Mouse (Mus musculus) CH12.LX (cell line): Measurements from ENCODE around the gene Gm42669. TPM values are rescaled to one million over a fixed set of nuclear protein-coding genes. Genes with fewer than 3 reads are reported as not detected.

Source experiments
- DNase-seq: peaks from one replicate; pipeline ENCODE4 v3.0.0-alpha.2; 2013; ENCODE audit errors: extremely low read depth
- H3K27ac ChIP-seq: 2 replicates; pipeline ENCODE4 v1.5.1; 2012; ENCODE audit warnings: low read depth, mild to moderate bottlenecking, control low read depth, moderate library complexity; ENCODE audit not compliant: insufficient read depth
- H3K27me3 ChIP-seq: replicated peaks from 2 replicates; pipeline ENCODE3; 2012; ENCODE audit warnings: inconsistent platforms
- H3K36me3 ChIP-seq, 2 experiments: replicated peaks in 1 of 2; 2 replicates each; pipeline versions ENCODE3 to v1.6.1; 2012; ENCODE audit warnings: inconsistent platforms in 1 of 2, low read length in 1 of 2, mild to moderate bottlenecking in 1 of 2, mixed read lengths in 1 of 2, moderate library complexity in 1 of 2; ENCODE audit not compliant: control insufficient read depth in 1 of 2, insufficient read depth in 1 of 2
- H3K4me1 ChIP-seq, 2 experiments: 2 replicates each; pipeline ENCODE4 v1.6.1; 2012; ENCODE audit warnings: inconsistent platforms in 1 of 2, moderate library complexity in 1 of 2; ENCODE audit not compliant: insufficient read depth in 2 of 2, control insufficient read depth in 1 of 2
- H3K4me2 ChIP-seq: 2 replicates; pipeline ENCODE4 v1.6.1; 2012; ENCODE audit warnings: low read depth, mild to moderate bottlenecking, control low read depth; ENCODE audit not compliant: poor library complexity, insufficient read depth, severe bottlenecking
- H3K4me3 ChIP-seq, 3 experiments: fragments of 150-350 bp in 1 of 3; sonication (generic) in 1 of 3; replicated peaks in 1 of 3; 2 replicates each; pipeline versions ENCODE3 to v1.5.1; 2011 to 2012; ENCODE audit warnings: low read depth in 2 of 3, low read length in 2 of 3, mild to moderate bottlenecking in 2 of 3, moderate library complexity in 2 of 3, control low read depth in 1 of 3, improper control_type of control experiment in 1 of 3, inconsistent platforms in 1 of 3, mixed read lengths in 1 of 3; ENCODE audit not compliant: poor library complexity in 1 of 3
- H3K79me2 ChIP-seq: replicated peaks from 2 replicates; pipeline ENCODE4 v1.6.1; 2012; ENCODE audit warnings: mild to moderate bottlenecking, moderate library complexity; ENCODE audit not compliant: control insufficient read depth, poor library complexity, insufficient read depth, severe bottlenecking; ENCODE audit errors: extremely low read depth
- H3K9ac ChIP-seq: 2 replicates; pipeline ENCODE4 v1.6.1; 2012; ENCODE audit warnings: low read depth, mild to moderate bottlenecking, control low read depth, moderate library complexity; ENCODE audit not compliant: insufficient read depth
- H3K9me3 ChIP-seq: replicated peaks from 2 replicates; pipeline ENCODE3; 2012; ENCODE audit warnings: low read length, inconsistent platforms, mixed read lengths
- BHLHE40 ChIP-seq: IDR thresholded peaks from 2 replicates; pipeline ENCODE4 v1.6.1; 2011; ENCODE audit warnings: mild to moderate bottlenecking, low read depth, low read length, improper control_type of control experiment
- CTCF ChIP-seq, 2 experiments: IDR thresholded peaks in 1 of 2; conservative IDR thresholded peaks in 1 of 2; 2 replicates each; pipeline ENCODE4 v1.5.1; 2011 to 2012; ENCODE audit warnings: low read depth in 2 of 2, low read length in 2 of 2, improper control_type of control experiment in 1 of 2, inconsistent platforms in 1 of 2, mild to moderate bottlenecking in 1 of 2, moderate library complexity in 1 of 2
- ELF1 ChIP-seq: IDR thresholded peaks from 2 replicates; pipeline ENCODE4 v1.6.1; 2014; ENCODE audit warnings: low read depth, mild to moderate bottlenecking, inconsistent platforms, low read length, improper control_type of control experiment
- EP300 ChIP-seq: IDR thresholded peaks from 2 replicates; pipeline ENCODE4 v1.6.1; 2011; ENCODE audit warnings: low read length, improper control_type of control experiment
- ETS1 ChIP-seq: conservative IDR thresholded peaks from 2 replicates; pipeline ENCODE4 v1.6.1; 2012; ENCODE audit warnings: low read depth, mild to moderate bottlenecking, inconsistent platforms, low read length, improper control_type of control experiment, moderate library complexity
- HCFC1 ChIP-seq: IDR thresholded peaks from 2 replicates; pipeline ENCODE4 v1.6.1; 2012; ENCODE audit warnings: low read depth, mild to moderate bottlenecking, inconsistent platforms, low read length, improper control_type of control experiment
- IRF4 ChIP-seq: IDR thresholded peaks from 2 replicates; pipeline ENCODE4 v1.6.1; 2014; ENCODE audit warnings: low read depth, mild to moderate bottlenecking, inconsistent platforms, low read length, improper control_type of control experiment
- JUN ChIP-seq: IDR thresholded peaks from 2 replicates; pipeline ENCODE4 v1.6.1; 2011; ENCODE audit warnings: low read depth, mild to moderate bottlenecking, low read length, improper control_type of control experiment, moderate library complexity; ENCODE audit not compliant: insufficient read depth
- JUND ChIP-seq: conservative IDR thresholded peaks from 2 replicates; pipeline ENCODE4 v1.6.1; 2011; ENCODE audit warnings: low read depth, low read length, improper control_type of control experiment
- MAFK ChIP-seq: IDR thresholded peaks from 2 replicates; pipeline ENCODE4 v1.6.1; 2011; ENCODE audit warnings: low read length, improper control_type of control experiment; ENCODE audit not compliant: insufficient replicate concordance
- MEF2A ChIP-seq: IDR thresholded peaks from 2 replicates; pipeline ENCODE4 v1.6.1; 2014; ENCODE audit warnings: low read depth, mild to moderate bottlenecking, inconsistent platforms, low read length, improper control_type of control experiment, borderline replicate concordance
- PAX5 ChIP-seq: IDR thresholded peaks from 2 replicates; pipeline ENCODE4 v1.6.1; 2012; ENCODE audit warnings: low read length, inconsistent platforms, mixed read lengths
- RAD21 ChIP-seq: IDR thresholded peaks from 2 replicates; pipeline ENCODE4 v1.6.1; 2011; ENCODE audit warnings: low read depth, mild to moderate bottlenecking, low read length, improper control_type of control experiment, moderate library complexity
- dilution Hi-C: fragments of 300-500 bp; cut with MboI; formaldehyde crosslinking; loops from 2 replicates; pipeline ENCODE4 v1.14.3; 2020; ENCODE audit warnings: low sequenced_read_pairs; ENCODE audit not compliant: extremely low pct_unique_long_range_greater_than_20kb, extremely low pct_ligation_motif_present
- in situ Hi-C: fragments of 300-500 bp; cut with MboI; formaldehyde crosslinking; loops from 3 replicates; pipeline ENCODE4 v1.14.3; 2019; ENCODE audit warnings: low sequenced_read_pairs, low pct_ligation_motif_present, low pct_unique_long_range_greater_than_20kb, mixed read lengths
- polyA plus RNA-seq: library from polyadenylated mRNA; unstranded; fragments of >175 nt; gene quantifications from 2 replicates; pipeline ENCODE4 v1.2.1, GENCODE M21; 2012; ENCODE audit warnings: low read depth; ENCODE audit not compliant: insufficient read length
- total RNA-seq, 2 experiments: library from RNA; depleted of rRNA; stranded (reverse); fragments of 300-350 nt in 1 of 2; fragments of >200 nt in 1 of 2; gene quantifications; 2 replicates each; pipeline ENCODE4 v1.2.3; 2012 to 2014

The Gm42669 gene
- total and polyA plus RNA-seq, 3 experiments: 0.17 to 1.0 TPM; not detected in 1

- no peak overlapping the region for H3K4me3 ChIP-seq
- no peaks in the 10 kb centered on the region for H3K27me3 ChIP-seq
- no peaks in the 10 kb centered on the region for H3K79me2 ChIP-seq
- H3K9me3 ChIP-seq: no peaks in the 10 kb centered on the region
- H3K4me2 ChIP-seq: no peak overlapping the region
- DNase-seq: peak; percentile 28
- TF ChIP-seq ETS1 (peak; percentile 29; the same call in 1 of the 2 replicates), HCFC1 (no peak), MAFK (no peak), IRF4 (0 out of 2 replicates have a peak, but pooled peaks have one; percentile 26), JUN (peak; percentile 40; the same call in 1 of the 2 replicates), JUND (peak; percentile 74), MEF2A (peak; percentile 62; the same call in 1 of the 2 replicates), EP300 (peak; percentile 44; the same call in 1 of the 2 replicates)
- H3K36me3 ChIP-seq: no peaks in the 10 kb centered on the region
- dilution Hi-C loops (no loop called here), in situ Hi-C loops (no loop called here)
- H3K9ac ChIP-seq: no peak overlapping the region
- no peak overlapping the region for H3K27ac ChIP-seq
- H3K4me1 ChIP-seq: peaks cover 2 to 26% of the 10 kb centered on the region in 2 experiments
Observed at GRCm38 (mm10) chr5:107528856-107529255, 21.4 kb downstream of the Gm42669 start.

- dilution Hi-C loops: no loop called here
- in situ Hi-C loops: no loop called here
- Histone ChIP-seq H3K4me1 (peaks cover 0 to 22% of the 10 kb centered on the region in 2 experiments; a peak in 2 of 4 replicates), H3K27me3 (no peaks in the 10 kb centered on the region), H3K79me2 (no peaks in the 10 kb centered on the region), H3K4me3 (no peak overlapping the region), H3K36me3 (no peaks in the 10 kb centered on the region), H3K9ac (no peak overlapping the region), H3K9me3 (no peaks in the 10 kb centered on the region), H3K27ac (no peak overlapping the region), H3K4me2 (no peak overlapping the region)
- TF ChIP-seq BHLHE40: no peak
- no peak for TF ChIP-seq MAFK
- no peak for TF ChIP-seq HCFC1
- DNase-seq: no peak
Observed at GRCm38 (mm10) chr5:107533590-107533989, 26.2 kb downstream of the Gm42669 start.

GRCm38 (mm10) chr5:107534581-107534980, 27.2 kb downstream of the Gm42669 start, which contains the start of gene 1700028K03Rik:
Gene 1700028K03Rik, plus strand, starts transcription at chr5:107534709.
- H3K9me3 ChIP-seq: no peaks in the 10 kb centered on the region
- peaks cover 0 to 14% of the 10 kb centered on the region in 2 experiments; a peak in 2 of 4 replicates for H3K4me1 ChIP-seq
- in situ Hi-C loops (no loop called here), dilution Hi-C loops (no loop called here)
- H3K27ac ChIP-seq: no peak within 1 kb of the TSS
- no peaks in the 10 kb centered on the region for H3K36me3 ChIP-seq
- TF ChIP-seq ELF1 (no peak), RAD21 (peak; percentile 21), PAX5 (no peak), CTCF (conservative IDR thresholded peaks at IDR 0.05 in 1 of 2, IDR thresholded peaks at IDR 0.05 in 1 of 2; ENCODE audit: low read depth in 2 of 2, low read length in 2 of 2) (peak in 1 of 2 experiments; percentile 23; a peak in 1 of 4 replicates)
- no peak within 1 kb of the TSS for H3K9ac ChIP-seq
- no peaks in the 10 kb centered on the region for H3K79me2 ChIP-seq
- H3K27me3 ChIP-seq: no peaks in the 10 kb centered on the region
- H3K4me2 ChIP-seq: no peak within 1 kb of the TSS
- DNase-seq: no peak
- H3K4me3 ChIP-seq: no peak within 1 kb of the TSS
